Mouse (Mus musculus) kidney, adult 18-20 months (tissue): ENCODE measurements around the gene Gm13889.
A peak's percentile ranks its signal among the peaks of the same experiment; 100 is the strongest.

Source experiments
- DNase-seq: peaks from one replicate; pipeline ENCODE4 v3.0.0; 2021

Gm13889 gene

GRCm38 (mm10) chr2:93956908-93957784, at the start of gene Gm13889:
TSS of gene Gm13889 (minus strand) at chr2:93957201.
- DNase-seq = peak; percentile 75

GRCm38 (mm10) chr2:94002331-94002730, 45.3 kb upstream of the Gm13889 start:
- DNase-seq = peak; percentile 87

- no peak for DNase-seq
Measured at GRCm38 (mm10) chr2:94001918-94002317, 44.9 kb upstream of the Gm13889 start.

GRCm38 (mm10) chr2:94001411-94001810, 44.4 kb upstream of the Gm13889 start:
- peak; percentile 24 for DNase-seq

- no peak for DNase-seq
Measured at GRCm38 (mm10) chr2:93996254-93996653, 39.3 kb upstream of the Gm13889 start, which contains the start of gene Gm27027. TSS of gene Gm27027 (minus strand) at chr2:93996354.

- no peak for DNase-seq
Measured at GRCm38 (mm10) chr2:93992810-93993209, 35.8 kb upstream of the Gm13889 start.

GRCm38 (mm10) chr2:93992259-93992658, 35.3 kb upstream of the Gm13889 start:
- DNase-seq = peak; percentile 20

GRCm38 (mm10) chr2:93991336-93991735, 34.3 kb upstream of the Gm13889 start:
- no peak for DNase-seq

- DNase-seq = no peak
Measured at GRCm38 (mm10) chr2:93988440-93988839, 31.4 kb upstream of the Gm13889 start.

- no peak for DNase-seq
Measured at GRCm38 (mm10) chr2:93982457-93983235, 25.6 kb upstream of the Gm13889 start.

- DNase-seq = no peak
Measured at GRCm38 (mm10) chr2:93979249-93980120, 22.5 kb upstream of the Gm13889 start.

GRCm38 (mm10) chr2:93976436-93977252, 19.6 kb upstream of the Gm13889 start:
- DNase-seq = peak; percentile 52

- DNase-seq = no peak
Measured at GRCm38 (mm10) chr2:93975526-93976435, 18.8 kb upstream of the Gm13889 start.

- no peak for DNase-seq
Measured at GRCm38 (mm10) chr2:93975041-93975440, 18.0 kb upstream of the Gm13889 start.

- DNase-seq = no peak
Measured at GRCm38 (mm10) chr2:93971647-93972046, 14.6 kb upstream of the Gm13889 start.

- no peak for DNase-seq
Measured at GRCm38 (mm10) chr2:93964494-93965160, 7.6 kb upstream of the Gm13889 start.

GRCm38 (mm10) chr2:93963802-93964201, 6.8 kb upstream of the Gm13889 start:
- no peak for DNase-seq

- DNase-seq = peak; percentile 33
Measured at GRCm38 (mm10) chr2:93961716-93962115, 4.7 kb upstream of the Gm13889 start.

- no peak for DNase-seq
Measured at GRCm38 (mm10) chr2:93959346-93959745, 2.3 kb upstream of the Gm13889 start.

- DNase-seq = no peak
Measured at GRCm38 (mm10) chr2:93958216-93958615, 1.2 kb upstream of the Gm13889 start.
